Mouse (Mus musculus) G1E (cell line): ENCODE data around the gene Mefv.

Source experiments
- CTCF ChIP-seq: IDR thresholded peaks from 2 replicates; pipeline ENCODE4 v1.5.1; 2012; ENCODE audit warnings: low read depth, low read length, inconsistent platforms, mixed read lengths
- GATA2 ChIP-seq: IDR thresholded peaks from 2 replicates; pipeline ENCODE4 v1.6.1; 2012; ENCODE audit warnings: low read depth, low read length, inconsistent platforms, borderline replicate concordance

- TF ChIP-seq CTCF: no peak
- no peak for TF ChIP-seq GATA2
These were observed 27.8 kb upstream of the Mefv start for GRCm38 (mm10) chr16:3745656-3746055.
